Mouse (Mus musculus): ENCODE results near the gene Renbp. TPM values are rescaled to one million over a fixed set of nuclear protein-coding genes. Genes with fewer than 3 reads are reported as not detected.
A peak's percentile ranks its signal among the peaks of the same experiment; 100 is the strongest.

Renbp gene
- polyA plus RNA-seq, 1 experiment, result 16.1 TPM

DNA sequence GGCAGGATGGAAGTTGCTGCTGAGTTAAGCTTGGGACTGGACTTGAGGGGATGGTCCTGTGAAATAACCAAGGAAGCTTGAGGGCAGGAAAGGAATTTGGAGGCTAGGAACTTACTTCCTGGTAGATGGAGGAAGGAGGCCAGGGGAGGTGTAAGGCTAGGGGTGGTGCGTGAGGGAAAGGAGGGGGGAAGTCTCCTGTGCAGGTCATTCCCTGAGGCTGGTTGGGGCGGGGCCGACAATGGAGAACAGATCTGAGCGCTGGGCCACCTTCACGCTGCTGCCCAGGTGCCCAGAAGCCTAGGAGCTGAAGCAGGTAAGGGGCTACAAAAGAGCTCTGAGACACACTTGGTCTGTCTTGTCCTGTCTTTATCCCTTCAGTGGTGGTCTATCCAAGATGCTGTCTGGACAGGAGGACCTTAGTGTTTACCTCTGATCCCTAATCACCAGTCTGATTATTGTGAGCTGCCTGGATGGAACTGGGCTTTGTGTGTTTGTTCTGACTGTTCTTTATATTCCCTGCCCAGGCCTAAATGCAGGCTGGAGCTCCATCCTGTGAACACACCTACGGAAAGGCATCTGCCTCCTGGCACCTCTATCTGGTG lies 39.0 kb downstream of the Renbp start, which contains the start of gene Avpr2:
Gene Avpr2, plus strand, starts transcription at position 552 of the 602 bp plus-strand sequence.
- Histone ChIP-seq H3K36me3 (ENCODE audit: control insufficient read depth, insufficient read depth, low read length) (peaks cover 29% of the 10 kb centered on the region), H3K4me1 (replicated peaks; ENCODE audit: control insufficient read depth, insufficient read depth, low read length) (no peaks in the 10 kb centered on the region), H3K4me3 (ENCODE audit: control insufficient read depth, insufficient read depth, low read length) (no peak within 1 kb of the TSS), H3K27ac (ENCODE audit: control insufficient read depth, insufficient read depth, low read length) (no peak within 1 kb of the TSS), H3K27me3 (ENCODE audit: control insufficient read depth, insufficient read depth, low read length) (no peaks in the 10 kb centered on the region)
- no peak for TF ChIP-seq POLR2A (IDR thresholded peaks at IDR 0.05; ENCODE audit: control insufficient read depth, extremely low read depth, insufficient read depth, low read length, poor library complexity)
- no peak for TF ChIP-seq CTCF (IDR thresholded peaks at IDR 0.05; ENCODE audit: borderline replicate concordance, control insufficient read depth, extremely low read depth, insufficient read depth, low read length, poor library complexity)
- no peak for DNase-seq
- 48% methylated on average over 6 of the region's 6 CpGs for WGBS

DNA sequence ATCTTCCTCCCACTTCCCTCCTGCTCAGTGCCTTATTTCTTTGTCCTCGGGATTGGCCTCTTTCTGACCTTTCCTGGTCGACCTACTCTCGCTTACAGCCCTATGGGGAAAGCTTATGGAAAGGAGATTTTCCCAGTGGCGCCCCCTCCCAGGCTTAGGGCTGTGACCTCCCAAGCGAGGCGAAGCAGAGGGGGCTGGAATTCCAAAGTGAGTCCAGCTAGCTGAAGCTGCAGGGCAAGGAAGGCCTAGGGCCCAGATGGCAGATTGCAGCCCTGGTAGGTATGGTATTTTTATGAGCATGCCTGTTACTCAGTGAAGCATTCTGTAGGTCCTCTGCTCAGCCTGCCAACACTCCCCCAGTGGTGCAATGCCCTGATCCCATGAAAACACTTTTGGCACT lies 49.2 kb downstream of the Renbp start:
- Histone ChIP-seq H3K4me1 (replicated peaks; ENCODE audit: control insufficient read depth, insufficient read depth, low read length) (peaks cover 12% of the 10 kb centered on the region), H3K36me3 (ENCODE audit: control insufficient read depth, insufficient read depth, low read length) (no peaks in the 10 kb centered on the region), H3K27me3 (ENCODE audit: control insufficient read depth, insufficient read depth, low read length) (no peaks in the 10 kb centered on the region; the same call in 1 of the 2 replicates), H3K27ac (ENCODE audit: control insufficient read depth, insufficient read depth, low read length) (no peak overlapping the region), H3K4me3 (ENCODE audit: control insufficient read depth, insufficient read depth, low read length) (no peak overlapping the region)
- TF ChIP-seq POLR2A (IDR thresholded peaks at IDR 0.05; ENCODE audit: control insufficient read depth, extremely low read depth, insufficient read depth, low read length, poor library complexity) (no peak), CTCF (IDR thresholded peaks at IDR 0.05; ENCODE audit: borderline replicate concordance, control insufficient read depth, extremely low read depth, insufficient read depth, low read length, poor library complexity) (no peak)
- WGBS, result 76% methylated on average over 6 of the region's 6 CpGs
- no peak for DNase-seq

DNA sequence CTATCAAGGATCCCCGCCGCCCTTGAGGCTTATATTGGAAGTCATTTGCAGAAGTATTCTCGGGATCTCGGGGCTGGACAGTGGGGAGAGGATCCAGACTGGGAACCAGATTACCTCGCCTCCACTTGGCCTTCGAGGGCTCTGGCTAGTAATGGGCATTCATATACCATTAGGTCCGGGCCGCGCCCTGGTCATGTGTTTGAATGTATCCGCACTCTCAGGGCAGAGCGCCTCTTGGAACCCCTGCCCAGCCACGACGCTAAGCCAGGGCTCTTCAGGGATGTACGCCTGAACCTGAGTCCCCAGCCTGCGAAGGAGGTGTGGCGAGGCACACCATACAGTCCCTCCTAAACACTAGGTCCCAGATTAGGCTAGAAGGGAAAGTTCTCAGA lies 49.6 kb downstream of the Renbp start:
- no peaks in the 10 kb centered on the region; the same call in 1 of the 2 replicates for H3K27me3 ChIP-seq (ENCODE audit: control insufficient read depth, insufficient read depth, low read length)
- peak overlapping the region; percentile 48; the same call in 1 of the 2 replicates for H3K4me3 ChIP-seq (ENCODE audit: control insufficient read depth, insufficient read depth, low read length)
- 34% methylated on average over 16 of the region's 16 CpGs for WGBS
- peaks cover 12% of the 10 kb centered on the region for H3K4me1 ChIP-seq (replicated peaks; ENCODE audit: control insufficient read depth, insufficient read depth, low read length)
- DNase-seq, result no peak
- H3K27ac ChIP-seq (ENCODE audit: control insufficient read depth, insufficient read depth, low read length), result no peak overlapping the region
- TF ChIP-seq POLR2A (IDR thresholded peaks at IDR 0.05; ENCODE audit: control insufficient read depth, extremely low read depth, insufficient read depth, low read length, poor library complexity), result no peak
- no peak for TF ChIP-seq CTCF (IDR thresholded peaks at IDR 0.05; ENCODE audit: borderline replicate concordance, control insufficient read depth, extremely low read depth, insufficient read depth, low read length, poor library complexity)
- no peaks in the 10 kb centered on the region for H3K36me3 ChIP-seq (ENCODE audit: control insufficient read depth, insufficient read depth, low read length)

DNA sequence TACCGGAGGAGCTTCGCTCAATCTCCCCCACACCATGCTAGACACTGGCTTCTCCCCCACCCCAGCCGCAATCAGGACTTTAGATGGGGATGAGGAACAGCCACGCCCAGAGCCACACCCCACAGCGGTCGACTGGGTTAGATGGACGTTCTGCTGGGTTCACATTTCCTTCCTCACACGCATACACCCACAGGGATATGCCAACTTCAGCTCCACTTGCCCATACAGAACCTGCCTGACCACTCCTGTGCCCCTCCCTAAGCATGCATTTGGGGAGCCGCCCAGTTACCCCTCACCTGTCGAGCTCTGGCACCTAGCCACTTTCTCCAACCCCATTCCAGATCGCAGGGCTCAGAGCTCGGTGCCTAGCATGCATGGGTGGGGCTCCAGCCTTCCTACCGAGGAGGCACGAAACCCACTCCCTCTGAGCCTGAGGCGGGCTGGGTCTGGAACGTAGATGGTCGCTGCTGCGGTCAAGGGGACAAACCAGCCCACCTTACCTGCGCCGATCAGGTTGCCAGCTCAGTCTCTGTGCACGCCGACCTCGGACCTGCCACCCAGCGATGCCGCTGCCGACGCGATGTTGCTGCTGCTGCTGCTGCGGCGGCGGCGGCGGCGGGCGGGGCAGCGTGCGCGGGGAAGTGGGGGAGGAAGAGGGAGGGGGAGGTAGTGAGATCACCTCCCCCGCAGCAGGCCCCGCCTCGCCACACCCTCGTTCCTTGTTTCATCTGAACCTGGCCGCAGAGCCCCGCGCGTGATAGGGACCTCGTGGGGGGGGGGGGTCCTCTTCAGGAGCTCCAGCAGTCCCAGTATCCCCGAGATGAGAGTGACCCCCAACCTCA lies 50.2 kb downstream of the Renbp start:
- no peaks in the 10 kb centered on the region; the same call in 1 of the 2 replicates for H3K27me3 ChIP-seq (ENCODE audit: control insufficient read depth, insufficient read depth, low read length)
- H3K4me1 ChIP-seq (replicated peaks; ENCODE audit: control insufficient read depth, insufficient read depth, low read length), result peaks cover 12% of the 10 kb centered on the region
- no peak overlapping the region for H3K27ac ChIP-seq (ENCODE audit: control insufficient read depth, insufficient read depth, low read length)
- peak overlapping the region; percentile 48 for H3K4me3 ChIP-seq (ENCODE audit: control insufficient read depth, insufficient read depth, low read length)
- 3% methylated on average over 38 of the region's 48 CpGs for WGBS
- H3K36me3 ChIP-seq (ENCODE audit: control insufficient read depth, insufficient read depth, low read length), result no peaks in the 10 kb centered on the region
- DNase-seq, result peak; percentile 61
- TF ChIP-seq CTCF (IDR thresholded peaks at IDR 0.05; ENCODE audit: borderline replicate concordance, control insufficient read depth, extremely low read depth, insufficient read depth, low read length, poor library complexity), result no peak
- TF ChIP-seq POLR2A (IDR thresholded peaks at IDR 0.05; ENCODE audit: control insufficient read depth, extremely low read depth, insufficient read depth, low read length, poor library complexity), result no peak

DNA sequence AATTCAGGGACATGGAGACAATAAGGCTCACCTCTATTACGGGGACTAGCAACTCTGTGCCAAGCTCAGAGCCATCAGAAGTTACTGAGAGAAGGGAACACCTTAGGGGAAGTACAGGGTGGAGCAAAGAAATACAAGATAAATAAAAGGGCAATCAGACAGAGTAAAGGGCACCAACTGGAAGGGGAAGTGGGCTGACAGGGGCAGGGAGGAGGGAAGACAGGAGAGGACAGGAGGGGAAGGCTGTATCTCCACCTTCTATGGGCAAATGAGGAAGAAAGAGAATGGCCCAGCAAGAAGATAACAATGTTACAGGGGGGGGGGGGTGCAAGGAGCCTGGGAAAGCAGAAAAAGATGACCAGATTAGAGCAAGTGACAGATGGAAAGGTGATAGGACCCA lies 53.6 kb downstream of the Renbp start:
- Histone ChIP-seq H3K27me3 (ENCODE audit: control insufficient read depth, insufficient read depth, low read length) (no peaks in the 10 kb centered on the region; the same call in 1 of the 2 replicates), H3K4me1 (replicated peaks; ENCODE audit: control insufficient read depth, insufficient read depth, low read length) (peaks cover 12% of the 10 kb centered on the region), H3K27ac (ENCODE audit: control insufficient read depth, insufficient read depth, low read length) (no peak overlapping the region), H3K4me3 (ENCODE audit: control insufficient read depth, insufficient read depth, low read length) (no peak overlapping the region), H3K36me3 (ENCODE audit: control insufficient read depth, insufficient read depth, low read length) (no peaks in the 10 kb centered on the region)
- WGBS, result 59% methylated on average over 1 of the region's 1 CpGs
- DNase-seq, result no peak
- TF ChIP-seq CTCF (IDR thresholded peaks at IDR 0.05; ENCODE audit: borderline replicate concordance, control insufficient read depth, extremely low read depth, insufficient read depth, low read length, poor library complexity) (no peak), POLR2A (IDR thresholded peaks at IDR 0.05; ENCODE audit: control insufficient read depth, extremely low read depth, insufficient read depth, low read length, poor library complexity) (no peak)

DNA sequence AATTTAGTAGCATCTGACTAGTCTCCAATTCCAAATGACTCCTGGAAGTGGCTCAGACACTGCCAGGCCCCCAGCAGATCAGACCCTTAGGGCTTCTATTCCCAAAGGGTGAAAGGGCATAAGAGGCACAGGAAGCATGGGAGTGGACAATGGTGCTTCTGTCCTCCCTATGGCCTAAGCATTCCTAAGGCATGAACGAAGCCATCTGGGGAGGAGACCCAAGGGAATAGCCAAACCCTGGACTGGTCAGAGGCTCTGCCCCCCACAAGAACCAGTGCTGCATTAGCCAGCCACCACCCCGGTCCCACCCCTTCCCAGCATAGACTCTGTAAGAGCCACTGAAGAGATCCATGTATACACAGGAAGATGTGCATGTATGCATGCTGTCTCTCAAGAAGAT lies 54.8 kb downstream of the Renbp start:
- 78% methylated on average over 2 of the region's 2 CpGs for WGBS
- Histone ChIP-seq H3K27ac (ENCODE audit: control insufficient read depth, insufficient read depth, low read length) (no peak overlapping the region), H3K4me3 (ENCODE audit: control insufficient read depth, insufficient read depth, low read length) (no peak overlapping the region), H3K4me1 (replicated peaks; ENCODE audit: control insufficient read depth, insufficient read depth, low read length) (peaks cover 7% of the 10 kb centered on the region), H3K36me3 (ENCODE audit: control insufficient read depth, insufficient read depth, low read length) (no peaks in the 10 kb centered on the region), H3K27me3 (ENCODE audit: control insufficient read depth, insufficient read depth, low read length) (no peaks in the 10 kb centered on the region; the same call in 1 of the 2 replicates)
- TF ChIP-seq CTCF (IDR thresholded peaks at IDR 0.05; ENCODE audit: borderline replicate concordance, control insufficient read depth, extremely low read depth, insufficient read depth, low read length, poor library complexity), result no peak
- no peak for TF ChIP-seq POLR2A (IDR thresholded peaks at IDR 0.05; ENCODE audit: control insufficient read depth, extremely low read depth, insufficient read depth, low read length, poor library complexity)
- DNase-seq, result no peak

Other genes with a start within 250 kb of the Renbp start
- 45.8 and 54.4 TPM in 2 replicates for gene Bcap31, start 214.7 kb downstream of the Renbp start, polyA plus RNA-seq (2012; rRNA removed)
- 73.8 and 76.3 TPM in 2 replicates for gene Abcd1, start 214.3 kb downstream of the Renbp start, polyA plus RNA-seq (2012; rRNA removed)
- gene Plxnb3, start 173.8 kb downstream of the Renbp start, polyA plus RNA-seq (2012; rRNA removed), result 0.46 and 0.86 TPM in 2 replicates
- 4.9 and 5.4 TPM in 2 replicates for gene Srpk3, start 156.4 kb downstream of the Renbp start, polyA plus RNA-seq (2012; rRNA removed)
- gene Idh3g, start 144.0 kb downstream of the Renbp start, polyA plus RNA-seq (2012; rRNA removed), result 327 and 378 TPM in 2 replicates
- 189 and 216 TPM in 2 replicates for gene Ssr4, start 143.8 kb downstream of the Renbp start, polyA plus RNA-seq (2012; rRNA removed)
- 6.2 and 7.3 TPM in 2 replicates for gene Pdzd4, start 105.9 kb downstream of the Renbp start, polyA plus RNA-seq (2012; rRNA removed)
- gene Avpr2, start 38.7 kb downstream of the Renbp start, polyA plus RNA-seq (2012; rRNA removed), result 0.06 and 0.26 TPM in 2 replicates
- 7.1 and 7.5 TPM in 2 replicates for gene L1cam, start 34.7 kb downstream of the Renbp start, polyA plus RNA-seq (2012; rRNA removed)
- 574 and 583 TPM in 2 replicates for gene Arhgap4, start 9.0 kb downstream of the Renbp start, polyA plus RNA-seq (2012; rRNA removed)
- gene Naa10, start 8.9 kb downstream of the Renbp start, polyA plus RNA-seq (2012; rRNA removed), result 82.0 and 102 TPM in 2 replicates
- gene Hcfc1, start 35.5 kb upstream of the Renbp start, polyA plus RNA-seq (2012; rRNA removed), result 193 and 271 TPM in 2 replicates
- 166 and 182 TPM in 2 replicates for gene Irak1, start 93.1 kb upstream of the Renbp start, polyA plus RNA-seq (2012; rRNA removed)
- not detected in 2 replicates for gene Opn1mw, start 196.6 kb upstream of the Renbp start, polyA plus RNA-seq (2012; rRNA removed)
- gene Mecp2, start 204.5 kb upstream of the Renbp start, polyA plus RNA-seq (2012; rRNA removed), result 13.7 and 14.1 TPM in 2 replicates
- gene Tex28, start 237.0 kb upstream of the Renbp start, polyA plus RNA-seq (2012; rRNA removed), result 0.07 TPM in 1 of 2 replicates, not detected in the other
- gene Tktl1, start 246.4 kb upstream of the Renbp start, polyA plus RNA-seq (2012; rRNA removed), result 0.12 TPM in 1 of 2 replicates, not detected in the other